Mouse (Mus musculus): ENCODE data around the gene Ppil4.

- no peak for TF ChIP-seq POLR2A (IDR thresholded peaks at IDR 0.05; ENCODE audit: borderline replicate concordance, insufficient read depth, low read length)
- TF ChIP-seq CTCF (IDR thresholded peaks at IDR 0.05; ENCODE audit: borderline replicate concordance, insufficient read depth, low read depth, low read length): no peak
Measured at GRCm38 (mm10) chr10:7864184-7864583, 71.5 kb downstream of the Ppil4 start.

Measured in cerebellum, adult 2 months (tissue).